Mouse (Mus musculus): Measurements from ENCODE around the gene Tuba1a. TPM values are rescaled to one million over a fixed set of nuclear protein-coding genes. Genes with fewer than 3 reads are reported as not detected.
"Not testable (repeated sequence)": the region's sequence is repeated elsewhere in the genome, so short reads cannot be mapped to it uniquely, and the experiment has no call there.

Tuba1a gene
- polyA plus RNA-seq, 1 experiment from 2014 or later, result 602 TPM

- TF ChIP-seq EP300 (optimal IDR thresholded peaks at IDR 0.05) (no peak), CTCF (IDR thresholded peaks at IDR 0.05; ENCODE audit: low read depth) (no peak)
- no peak overlapping the region for H3K9ac ChIP-seq (ENCODE audit: low read length)
- no peak overlapping the region for H3K27ac ChIP-seq (replicated peaks)
- no peaks in the 10 kb centered on the region for H3K36me3 ChIP-seq (ENCODE audit: control insufficient read depth, insufficient read depth, low read length)
- DNase-seq (ENCODE audit: low spot score), result no peak
- H3K27me3 ChIP-seq (ENCODE audit: control insufficient read depth, insufficient read depth, low read length), result no peaks in the 10 kb centered on the region
- H3K9me3 ChIP-seq (ENCODE audit: control insufficient read depth, low read length), result no peaks in the 10 kb centered on the region
- no peak for ATAC-seq (ENCODE audit: low FRiP score, low TSS enrichment)
- H3K4me1 ChIP-seq (replicated peaks; ENCODE audit: control insufficient read depth, insufficient read depth), result no peaks in the 10 kb centered on the region
- WGBS, result 84% methylated on average over 9 of the region's 9 CpGs
- H3K4me3 ChIP-seq (ENCODE audit: low read depth, low read length), result no peak overlapping the region
- no peak overlapping the region for H3K4me2 ChIP-seq (replicated peaks; ENCODE audit: low read depth)
These were observed 19.6 kb upstream of the Tuba1a start for GRCm38 (mm10) chr15:98973015-98973614.

GRCm38 (mm10) chr15:98971576-98972320, 18.2 kb upstream of the Tuba1a start:
- H3K9ac ChIP-seq (ENCODE audit: low read length); H3K4me3 ChIP-seq (ENCODE audit: low read depth, low read length); H3K4me1 ChIP-seq (replicated peaks; ENCODE audit: control insufficient read depth, insufficient read depth); H3K4me2 ChIP-seq (replicated peaks; ENCODE audit: low read depth); H3K36me3 ChIP-seq (ENCODE audit: control insufficient read depth, insufficient read depth, low read length); H3K27me3 ChIP-seq (ENCODE audit: control insufficient read depth, insufficient read depth, low read length); ATAC-seq (ENCODE audit: low FRiP score, low TSS enrichment); H3K27ac ChIP-seq (replicated peaks); DNase-seq (ENCODE audit: low spot score); H3K9me3 ChIP-seq (ENCODE audit: control insufficient read depth, low read length): not testable (repeated sequence)
- 65% methylated on average over 15 of the region's 15 CpGs for WGBS

GRCm38 (mm10) chr15:98971111-98971510, 17.6 kb upstream of the Tuba1a start:
- no peak for TF ChIP-seq CTCF (IDR thresholded peaks at IDR 0.05; ENCODE audit: low read depth)
- H3K4me3 ChIP-seq (ENCODE audit: low read depth, low read length), result no peak overlapping the region
- no peaks in the 10 kb centered on the region for H3K9me3 ChIP-seq (ENCODE audit: control insufficient read depth, low read length)
- DNase-seq (ENCODE audit: low spot score) (no peak), ATAC-seq (ENCODE audit: low FRiP score, low TSS enrichment) (no peak)
- no peaks in the 10 kb centered on the region for H3K4me1 ChIP-seq (replicated peaks; ENCODE audit: control insufficient read depth, insufficient read depth)
- no peak overlapping the region for H3K4me2 ChIP-seq (replicated peaks; ENCODE audit: low read depth)
- no peak overlapping the region for H3K9ac ChIP-seq (ENCODE audit: low read length)
- no peaks in the 10 kb centered on the region for H3K36me3 ChIP-seq (ENCODE audit: control insufficient read depth, insufficient read depth, low read length)
- 38% methylated on average over 4 of the region's 4 CpGs for WGBS
- H3K27ac ChIP-seq (replicated peaks), result no peak overlapping the region
- H3K27me3 ChIP-seq (ENCODE audit: control insufficient read depth, insufficient read depth, low read length), result no peaks in the 10 kb centered on the region

- Histone ChIP-seq H3K27me3 (ENCODE audit: control insufficient read depth, insufficient read depth, low read length) (no peaks in the 10 kb centered on the region), H3K9ac (ENCODE audit: low read length) (no peak overlapping the region), H3K9me3 (ENCODE audit: control insufficient read depth, low read length) (no peaks in the 10 kb centered on the region), H3K4me3 (ENCODE audit: low read depth, low read length) (no peak overlapping the region), H3K36me3 (ENCODE audit: control insufficient read depth, insufficient read depth, low read length) (no peaks in the 10 kb centered on the region), H3K27ac (replicated peaks) (peak overlapping the region; percentile 64), H3K4me2 (replicated peaks; ENCODE audit: low read depth) (peak overlapping the region; percentile 23; the same call in 1 of the 2 replicates), H3K4me1 (replicated peaks; ENCODE audit: control insufficient read depth, insufficient read depth) (no peaks in the 10 kb centered on the region)
- no peak for TF ChIP-seq CTCF (IDR thresholded peaks at IDR 0.05; ENCODE audit: low read depth)
- TF ChIP-seq EP300 (optimal IDR thresholded peaks at IDR 0.05), result no peak
- WGBS, result 21% methylated on average over 16 of the region's 16 CpGs
- no peak for ATAC-seq (ENCODE audit: low FRiP score, low TSS enrichment)
- DNase-seq (ENCODE audit: low spot score), result no peak
These were observed 16.0 kb upstream of the Tuba1a start for GRCm38 (mm10) chr15:98969372-98970101.

- Histone ChIP-seq H3K4me2 (replicated peaks; ENCODE audit: low read depth) (peak overlapping the region; percentile 6; the same call in 1 of the 2 replicates), H3K27ac (replicated peaks) (peak overlapping the region; percentile 64)
These were observed 15.3 kb upstream of the Tuba1a start for GRCm38 (mm10) chr15:98968701-98969371.

More at GRCm38 (mm10) chr15:98968701-98969371, 15.3 kb upstream of the Tuba1a start:
- Histone ChIP-seq H3K4me3 (ENCODE audit: low read depth, low read length) (no peak overlapping the region), H3K9ac (ENCODE audit: low read length) (no peak overlapping the region), H3K9me3 (ENCODE audit: control insufficient read depth, low read length) (no peaks in the 10 kb centered on the region), H3K4me1 (replicated peaks; ENCODE audit: control insufficient read depth, insufficient read depth) (no peaks in the 10 kb centered on the region), H3K27me3 (ENCODE audit: control insufficient read depth, insufficient read depth, low read length) (no peaks in the 10 kb centered on the region), H3K36me3 (ENCODE audit: control insufficient read depth, insufficient read depth, low read length) (no peaks in the 10 kb centered on the region)
- WGBS, result 21% methylated on average over 12 of the region's 12 CpGs
- no peak for TF ChIP-seq CTCF (IDR thresholded peaks at IDR 0.05; ENCODE audit: low read depth)
- no peak for ATAC-seq (ENCODE audit: low FRiP score, low TSS enrichment)
- no peak for DNase-seq (ENCODE audit: low spot score)

Measured in stomach, postnatal 0 days (tissue).